Mouse (Mus musculus): ENCODE results near the gene Ltbp4. TPM values are rescaled to one million over a fixed set of nuclear protein-coding genes. Genes with fewer than 3 reads are reported as not detected.
A peak's percentile ranks its signal among the peaks of the same experiment; 100 is the strongest.

Ltbp4 gene
- 10 to 100 TPM; 41.9 to 51.1 (median 44.6) TPM for total RNA-seq (2022)

DNA sequence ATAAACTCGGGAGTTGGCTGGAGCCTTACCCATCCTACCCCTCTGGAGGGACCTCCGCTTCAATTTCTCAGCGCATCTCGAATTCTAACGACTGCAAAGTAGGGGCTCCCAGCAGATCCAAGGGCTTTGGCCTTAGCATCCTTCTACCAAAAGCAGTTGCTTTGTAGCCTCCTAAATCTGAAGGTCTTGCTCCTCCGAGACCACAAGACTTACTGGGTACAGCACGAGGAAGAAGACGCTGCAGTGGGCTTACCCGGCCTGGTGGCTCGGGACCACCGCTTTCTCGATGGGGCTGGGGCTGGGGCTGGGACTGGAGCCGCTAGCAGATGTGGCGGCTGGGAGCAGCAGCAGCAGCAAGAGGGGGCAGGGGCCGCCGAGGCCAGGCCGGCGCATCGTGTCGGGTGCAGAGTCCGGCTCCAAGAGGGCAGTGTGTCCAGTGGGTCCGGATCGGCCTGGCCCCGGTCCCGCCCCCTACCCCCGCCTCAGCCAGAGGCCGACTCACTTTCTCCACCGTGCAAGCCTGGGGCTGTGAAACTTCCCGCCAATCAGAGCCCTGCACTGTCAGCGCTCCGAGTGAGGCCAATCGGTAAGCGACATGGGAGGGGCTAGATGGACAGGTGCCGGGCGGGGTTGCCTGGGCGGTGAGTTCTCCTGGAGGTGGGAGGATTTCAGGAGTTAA, at the start of gene Ltbp4:
Gene Ltbp4, minus strand, starts transcription at position 518 of the 679 bp plus-strand sequence.
- no peak for DNase-seq (ENCODE audit: low spot score in 2 of 2)

DNA sequence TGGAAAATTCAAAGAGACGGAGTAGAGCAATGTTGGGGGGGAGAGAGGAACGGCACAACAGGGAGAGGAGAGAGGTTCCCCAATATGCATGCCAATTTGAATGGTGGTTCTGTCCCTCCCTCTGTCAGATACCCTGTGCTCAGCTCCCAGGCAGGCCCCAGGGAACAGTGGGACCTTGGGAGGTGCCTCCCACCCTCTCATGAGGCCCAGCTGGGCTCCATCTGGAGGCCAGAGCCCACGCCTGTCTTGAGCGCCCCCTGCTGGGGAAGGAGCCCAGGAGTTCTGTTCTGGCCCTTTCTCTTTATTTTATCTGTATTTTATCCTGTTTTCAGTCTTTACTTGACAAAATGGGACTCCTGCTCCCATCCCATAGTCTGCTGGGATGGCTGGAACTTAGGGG, 47.2 kb upstream of the Ltbp4 start:
- no peak for DNase-seq (ENCODE audit: low spot score in 2 of 2)

DNA sequence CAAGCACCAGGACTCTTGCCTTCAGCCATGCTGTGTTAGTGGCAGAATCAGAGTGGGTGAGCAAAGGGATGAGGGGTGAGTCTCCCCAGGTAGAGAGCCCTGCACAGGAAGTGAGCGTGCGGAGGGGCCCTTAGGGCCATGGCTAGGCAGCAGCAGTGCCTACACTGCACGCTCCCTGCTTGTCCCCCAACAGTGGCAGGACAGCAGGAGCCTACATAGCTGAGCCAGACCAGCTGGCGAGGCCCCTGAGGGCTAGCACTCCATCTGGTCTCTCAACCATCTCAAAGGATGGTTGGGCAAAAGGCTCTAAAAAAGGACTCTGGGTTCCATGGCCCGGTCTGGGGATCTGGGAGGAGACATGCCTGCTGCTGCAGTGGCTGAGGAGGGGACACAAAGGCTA, 46.6 kb upstream of the Ltbp4 start:
- DNase-seq (ENCODE audit: low spot score in 2 of 2), result no peak

DNA sequence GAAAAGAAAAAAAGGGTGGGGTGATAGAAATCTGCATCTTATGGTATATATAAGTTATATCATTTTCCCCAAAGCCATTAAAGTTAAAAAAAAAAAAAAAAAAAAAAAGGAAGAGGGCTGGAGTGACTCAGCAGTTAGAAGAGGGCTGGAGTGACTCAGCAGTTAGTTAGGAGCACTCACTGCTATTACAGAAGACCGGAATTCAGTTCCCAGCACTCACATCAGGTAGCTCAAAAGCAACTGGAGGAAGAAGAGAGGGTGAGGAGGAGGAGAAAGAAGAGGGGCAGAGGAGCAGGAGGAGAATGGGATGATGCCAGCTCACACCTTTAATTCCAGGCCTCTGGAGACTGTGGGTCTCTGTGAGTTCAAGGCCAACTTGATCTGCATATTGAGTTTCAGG, 45.7 kb upstream of the Ltbp4 start:
- no peak for DNase-seq (ENCODE audit: low spot score in 2 of 2)

DNA sequence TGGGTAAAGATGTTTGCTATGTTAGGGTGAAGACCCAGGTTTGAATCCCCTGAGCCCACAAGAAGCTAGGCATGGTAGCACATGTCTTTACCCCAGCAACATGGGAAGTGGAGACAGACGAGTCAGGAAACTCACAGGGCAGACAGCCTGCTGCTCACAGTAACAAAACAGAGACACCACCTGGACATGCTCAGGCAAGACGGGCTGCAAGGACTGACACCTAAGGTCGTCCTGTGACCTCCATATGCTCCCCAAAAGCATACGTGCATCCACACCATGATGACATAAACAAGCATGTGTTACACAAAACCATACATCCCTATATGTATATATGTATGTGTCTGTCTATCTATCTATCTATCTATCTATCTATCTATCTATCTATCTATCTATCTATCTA, 44.1 kb upstream of the Ltbp4 start:
- no peak for DNase-seq (ENCODE audit: low spot score in 2 of 2)

DNA sequence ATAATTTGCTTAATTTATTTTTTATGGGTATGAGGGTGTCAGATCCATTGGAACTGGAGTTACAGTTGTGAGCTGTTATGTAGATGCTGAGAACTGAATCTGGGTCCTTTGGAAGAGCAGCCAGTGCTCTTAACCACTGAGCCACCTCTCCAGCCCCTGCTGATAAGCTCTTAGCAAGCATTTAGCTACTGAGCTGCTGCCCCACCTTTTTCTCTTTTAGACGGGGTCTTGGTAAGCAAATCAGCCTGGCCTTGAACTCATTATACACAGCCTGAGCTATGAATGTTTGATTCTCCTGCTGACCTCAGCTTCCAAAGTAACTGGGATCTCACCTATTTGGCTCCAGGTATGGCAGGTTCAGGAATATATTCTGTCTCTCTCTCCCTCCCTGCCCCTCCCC, 43.5 kb upstream of the Ltbp4 start:
- no peak for DNase-seq (ENCODE audit: low spot score in 2 of 2)

DNA sequence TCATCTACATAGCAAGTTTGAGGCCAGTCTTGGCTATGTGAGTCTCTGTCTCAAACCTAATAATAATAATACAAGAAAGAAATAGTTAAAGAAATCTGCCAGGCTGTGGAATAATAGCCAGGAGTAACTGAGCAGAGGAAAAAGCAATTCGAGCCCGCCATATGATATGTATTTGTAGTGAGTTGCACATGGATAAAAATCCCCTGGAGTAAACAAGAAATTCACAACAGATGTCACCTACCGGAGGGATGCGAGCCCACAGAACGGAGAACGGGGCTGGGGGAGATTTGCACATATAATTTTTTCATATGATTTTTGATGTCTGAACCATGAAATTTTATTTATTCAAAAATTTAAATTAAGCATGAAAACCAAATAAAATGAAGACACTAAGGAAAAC, 42.3 kb upstream of the Ltbp4 start:
- no peak for DNase-seq (ENCODE audit: low spot score in 2 of 2)

DNA sequence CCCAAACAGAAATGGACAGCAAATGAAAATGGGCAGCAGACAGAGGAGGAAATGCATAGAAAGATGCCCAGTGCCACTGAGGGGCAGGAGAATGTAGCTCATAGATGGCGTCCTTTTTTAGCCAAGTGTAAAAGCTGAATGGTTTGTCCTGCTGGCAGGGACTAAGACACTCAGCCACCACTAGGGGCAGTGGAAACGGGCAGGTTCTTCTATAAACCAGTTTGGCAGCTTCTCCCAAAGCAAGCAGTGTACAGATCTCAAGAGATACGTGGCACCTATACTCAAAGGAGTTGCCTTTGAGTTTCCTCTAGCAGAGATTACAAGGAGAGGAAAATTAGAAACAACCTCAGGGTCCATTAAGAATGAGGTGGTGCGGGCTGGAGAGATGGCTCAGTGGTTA, 40.9 kb upstream of the Ltbp4 start:
- DNase-seq (ENCODE audit: low spot score in 2 of 2), result no peak

DNA sequence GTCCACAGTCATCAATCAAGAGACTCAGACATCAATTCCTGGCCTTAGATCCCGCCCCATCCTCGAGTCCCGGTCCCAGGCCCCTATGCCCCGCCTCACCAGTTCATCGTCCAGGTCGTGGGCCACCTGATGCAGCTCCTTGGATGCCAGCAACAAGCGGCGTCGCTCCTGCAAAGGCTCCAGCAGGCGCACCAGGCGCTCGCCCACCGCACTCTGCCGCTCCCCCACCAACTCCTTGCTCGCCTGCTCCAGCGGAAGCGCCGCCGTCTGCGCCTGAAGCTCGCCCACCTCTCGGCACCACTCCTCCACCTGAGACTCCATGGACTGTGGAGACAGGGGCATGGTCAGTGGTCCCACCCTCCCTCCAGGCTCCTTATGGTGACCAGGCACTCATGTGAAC, 37.8 kb upstream of the Ltbp4 start:
- peak in 1 of 2 experiments; percentile 36 for DNase-seq (ENCODE audit: low spot score in 2 of 2)

DNA sequence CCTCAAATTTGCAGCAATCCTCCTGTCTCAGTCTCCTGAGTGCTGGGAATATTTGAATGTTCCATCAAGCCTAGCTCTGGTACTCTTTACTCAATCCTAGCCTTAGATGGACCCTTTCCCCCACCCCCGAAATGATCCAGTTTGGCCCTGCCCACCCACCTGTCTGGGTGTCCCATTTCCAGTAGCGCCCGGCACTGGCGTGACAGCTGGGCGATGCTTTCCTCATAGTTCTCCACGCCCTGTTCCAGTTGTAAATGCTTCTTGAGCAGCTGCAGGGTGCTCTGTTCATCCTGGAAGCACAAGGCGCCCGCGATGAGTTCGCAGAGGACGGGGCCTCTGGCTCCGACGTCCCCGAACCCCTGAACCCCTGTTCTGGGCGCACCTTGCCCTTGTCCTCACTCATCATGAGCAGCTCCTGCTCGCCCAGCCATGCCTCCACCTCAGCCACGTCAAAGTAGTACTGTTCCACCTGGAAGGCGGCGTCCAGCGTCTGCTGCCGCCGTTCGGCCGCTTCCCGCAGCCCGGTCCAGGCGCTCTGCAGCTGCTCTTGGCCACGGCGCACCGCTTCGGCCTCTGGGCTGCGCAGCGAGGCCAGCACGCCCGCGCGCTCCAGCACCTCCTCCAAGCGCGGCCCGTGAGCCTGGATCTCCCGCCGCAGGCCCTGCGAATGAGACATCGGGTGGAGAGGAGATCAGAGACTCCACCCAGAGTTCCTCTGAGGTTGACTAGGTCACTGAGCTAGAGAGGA, 34.4 kb upstream of the Ltbp4 start:
- DNase-seq (ENCODE audit: low spot score in 2 of 2), result no peak

DNA sequence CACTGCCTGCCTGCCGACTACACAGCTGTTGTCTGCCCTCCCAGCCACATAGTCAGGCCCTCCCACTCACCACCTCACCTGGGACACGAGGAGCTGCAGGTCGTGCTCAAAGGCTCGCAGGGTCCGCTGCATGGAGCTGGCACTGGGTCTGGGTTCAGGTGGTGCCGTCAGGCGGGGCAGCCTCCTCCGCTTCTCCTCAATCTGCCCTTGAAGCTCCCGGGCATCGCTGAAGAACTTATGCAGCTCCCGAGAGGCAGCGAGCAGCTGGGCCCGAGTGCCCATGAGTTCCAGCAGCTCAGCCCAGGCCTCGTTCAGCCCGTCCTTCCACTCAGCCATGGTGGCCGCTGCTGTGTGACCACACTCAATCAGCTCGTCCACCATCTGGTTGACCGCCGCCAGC, 31.6 kb upstream of the Ltbp4 start:
- DNase-seq (ENCODE audit: low spot score in 2 of 2), result no peak

DNA sequence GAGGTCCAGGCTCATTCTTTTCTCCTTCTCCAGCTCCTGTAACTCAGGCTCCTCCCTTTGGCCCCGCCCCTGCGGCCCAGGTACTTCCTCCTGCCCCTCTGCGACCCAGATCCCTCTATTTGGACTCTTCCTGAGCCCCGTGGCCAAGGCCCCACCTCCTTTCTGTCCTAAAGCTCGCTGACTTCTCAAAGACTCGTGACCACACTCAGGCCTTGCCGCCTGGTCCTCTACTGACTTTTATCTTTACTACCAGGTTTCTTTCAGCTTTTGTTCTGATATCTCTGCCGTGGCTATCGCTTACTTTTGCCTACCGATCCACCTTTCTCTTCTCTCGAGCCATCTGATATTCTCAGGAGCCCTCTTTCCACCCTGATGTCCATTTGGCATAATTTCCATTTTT, 30.5 kb upstream of the Ltbp4 start:
- no peak for DNase-seq (ENCODE audit: low spot score in 2 of 2)

DNA sequence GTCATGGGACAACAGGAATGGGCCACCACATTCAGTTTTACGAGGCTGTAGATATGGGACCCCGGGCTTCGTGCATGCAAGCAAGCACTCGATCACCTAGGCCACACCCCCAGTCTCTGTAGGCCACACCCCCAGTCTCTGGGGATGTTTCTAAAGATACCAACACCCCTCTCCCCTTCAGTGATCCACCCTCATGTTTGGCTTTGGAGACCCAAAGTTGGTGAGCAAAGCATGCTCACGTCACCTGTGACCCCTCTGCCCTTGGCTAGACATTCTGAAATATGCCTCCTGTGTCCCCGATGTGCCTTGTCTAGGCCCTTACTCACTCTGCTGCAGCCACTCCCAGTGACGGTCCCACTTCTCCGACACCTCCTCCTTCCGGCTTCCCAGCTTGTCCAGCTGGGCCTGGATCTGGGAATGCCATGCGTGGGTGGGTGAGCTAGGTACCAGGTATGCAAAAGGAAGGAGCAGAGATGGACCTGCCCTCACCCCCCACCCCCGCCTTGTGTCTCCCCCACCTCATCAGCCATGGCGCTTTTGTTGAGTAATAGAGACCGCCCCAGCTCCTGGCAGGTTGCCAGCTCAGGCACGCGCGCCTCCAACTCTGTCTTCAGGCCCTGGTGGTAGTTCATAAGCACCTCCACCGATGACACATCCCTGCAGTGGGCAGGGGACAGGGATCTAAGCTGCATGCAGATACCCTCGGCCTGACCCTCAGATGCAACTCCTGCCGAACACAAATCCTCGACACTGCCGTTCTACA, 28.8 kb upstream of the Ltbp4 start:
- peak in 1 of 2 experiments; percentile 32 for DNase-seq (ENCODE audit: low spot score in 2 of 2)

DNA sequence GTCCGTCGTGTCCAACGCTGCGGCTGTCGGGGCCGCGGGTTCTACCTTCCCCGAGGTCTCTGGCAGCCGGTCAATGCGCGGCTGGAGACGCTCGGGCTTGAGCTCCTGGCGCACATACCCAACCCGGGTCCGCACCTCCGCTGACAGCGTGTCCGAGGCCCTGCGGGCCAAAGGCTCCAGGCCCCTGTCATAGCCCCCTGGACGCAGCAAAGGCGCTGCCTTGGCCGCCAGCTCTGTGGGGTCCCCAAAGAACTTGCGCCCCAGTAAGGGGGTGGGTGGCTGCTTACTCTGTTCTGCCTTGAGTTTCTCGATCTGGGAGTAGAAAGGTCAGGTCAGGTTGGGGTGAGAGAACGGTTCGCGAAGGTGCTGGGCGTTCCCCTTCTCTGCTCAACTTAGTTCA, 26.9 kb upstream of the Ltbp4 start:
- DNase-seq (ENCODE audit: low spot score in 2 of 2), result no peak

DNA sequence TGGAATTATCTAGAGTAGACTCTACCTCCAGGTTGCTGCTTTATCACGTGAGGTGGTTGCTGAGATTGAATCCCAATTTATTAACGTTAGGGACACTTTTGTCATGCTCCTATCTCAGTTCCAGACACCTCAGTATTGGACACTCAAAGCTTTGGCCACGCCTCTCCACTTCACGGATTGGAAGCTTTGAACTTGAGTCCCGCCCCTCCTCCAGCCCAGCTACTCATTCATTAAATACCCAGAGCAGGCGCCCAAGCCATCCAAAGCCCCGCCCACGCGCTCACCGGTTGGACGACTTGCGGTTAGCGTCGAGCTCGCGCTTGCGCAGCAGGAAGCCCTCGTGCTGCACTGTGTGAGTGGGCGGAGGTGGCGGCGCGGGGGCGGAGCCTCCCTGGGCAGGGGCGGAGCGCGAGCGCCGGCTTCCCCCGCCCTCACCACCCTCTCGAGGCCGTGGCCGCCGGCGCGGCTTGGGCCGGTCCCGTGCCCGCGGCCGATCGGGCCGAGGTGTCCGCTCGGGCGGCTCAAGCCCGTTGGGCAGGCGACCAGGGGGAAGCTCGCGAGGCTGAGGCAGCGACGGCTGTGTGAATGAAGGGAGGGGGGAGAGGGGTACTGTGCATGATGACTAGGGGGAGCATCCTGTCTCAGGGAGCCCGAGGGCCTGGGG, 23.9 kb upstream of the Ltbp4 start:
- peak; percentile 94 to 99 for DNase-seq (ENCODE audit: low spot score in 2 of 2)

DNA sequence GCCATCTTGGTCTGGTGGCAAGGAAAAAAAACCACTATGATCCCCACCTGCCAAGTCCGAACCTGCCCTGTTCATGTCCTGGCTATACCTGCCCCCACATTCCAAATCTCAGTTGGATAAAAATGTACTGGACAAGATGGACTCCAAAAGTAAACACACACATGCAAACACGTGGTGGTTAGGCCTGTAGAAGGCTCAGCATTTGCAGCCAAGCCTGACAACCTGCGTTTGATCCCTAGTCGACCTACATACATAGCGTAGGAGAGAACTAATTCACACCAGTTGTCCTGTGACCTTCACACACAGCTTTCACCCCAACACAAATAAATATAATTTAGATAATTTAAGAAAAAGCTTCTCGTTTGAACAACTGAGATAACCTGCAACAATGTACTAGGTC, 23.3 kb upstream of the Ltbp4 start:
- DNase-seq (ENCODE audit: low spot score in 2 of 2), result no peak

DNA sequence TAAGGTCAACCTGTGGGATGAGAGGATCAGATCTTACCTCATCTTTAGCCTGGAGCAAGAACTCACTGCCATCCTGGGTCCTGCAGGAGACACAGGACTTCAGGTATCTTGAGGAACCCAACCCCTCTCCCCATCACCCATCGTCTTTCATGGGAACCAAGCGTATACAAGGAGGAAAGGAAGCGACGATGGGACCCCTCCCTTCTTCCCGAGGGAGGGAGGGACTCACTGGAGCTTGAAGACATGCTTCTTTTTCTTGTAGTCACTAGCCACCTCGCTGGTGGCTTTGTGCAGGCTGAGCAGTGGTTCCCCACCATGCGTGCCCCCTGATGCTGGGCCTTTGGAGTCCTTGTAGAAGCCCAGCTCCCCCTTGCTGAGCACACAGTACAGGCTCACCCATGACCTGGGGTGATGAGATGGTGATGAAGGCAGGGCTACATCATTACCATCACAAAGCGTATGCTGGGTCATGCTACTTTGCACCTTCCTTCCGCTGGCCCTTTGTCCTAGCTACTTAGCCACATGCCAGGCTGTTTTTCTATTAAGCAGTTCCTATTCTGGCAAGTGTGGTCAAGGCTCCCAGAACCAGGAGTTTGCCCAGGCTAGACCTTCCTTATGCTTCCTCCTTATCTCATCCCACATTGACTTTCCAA, 22.3 kb upstream of the Ltbp4 start:
- no peak for DNase-seq (ENCODE audit: low spot score in 2 of 2)

DNA sequence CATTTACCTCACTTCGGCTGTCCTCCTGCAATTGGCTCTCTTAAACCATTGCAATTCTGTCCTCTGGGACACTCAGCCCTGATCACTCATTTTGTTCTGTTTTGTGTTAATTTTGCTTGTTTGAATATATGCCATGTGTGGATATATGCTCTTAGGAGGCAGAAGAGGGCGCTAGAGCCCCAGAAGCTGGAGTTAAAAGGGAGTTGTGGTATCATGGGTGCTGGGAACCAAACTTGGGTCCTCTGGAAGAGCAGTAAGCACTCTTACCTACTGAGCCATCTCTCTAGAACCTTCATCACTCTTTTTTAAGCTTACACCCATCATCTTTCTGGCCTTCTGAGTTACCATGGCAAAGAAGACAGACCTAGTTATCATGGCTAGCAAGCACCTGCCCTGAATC, 21.7 kb upstream of the Ltbp4 start:
- no peak for DNase-seq (ENCODE audit: low spot score in 2 of 2)

DNA sequence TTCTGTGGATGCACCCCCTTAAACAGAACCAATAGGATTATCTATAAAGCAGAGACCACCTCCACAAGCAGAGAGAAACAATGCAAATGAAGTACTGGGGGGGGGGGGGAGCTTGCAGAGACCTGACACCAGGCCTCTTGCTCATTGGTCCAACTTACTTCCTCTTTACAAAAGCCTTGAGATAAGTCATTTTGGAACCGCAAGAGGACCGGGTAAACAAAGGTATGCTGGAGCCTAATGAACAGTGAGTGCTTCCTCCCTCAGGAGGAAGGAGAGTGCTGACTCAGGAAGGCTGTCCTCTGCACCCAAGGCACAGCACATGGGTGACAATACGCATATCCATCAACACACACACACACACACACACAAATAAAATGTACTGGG, 20.1 kb upstream of the Ltbp4 start:
- DNase-seq (ENCODE audit: low spot score in 2 of 2), result no peak

DNA sequence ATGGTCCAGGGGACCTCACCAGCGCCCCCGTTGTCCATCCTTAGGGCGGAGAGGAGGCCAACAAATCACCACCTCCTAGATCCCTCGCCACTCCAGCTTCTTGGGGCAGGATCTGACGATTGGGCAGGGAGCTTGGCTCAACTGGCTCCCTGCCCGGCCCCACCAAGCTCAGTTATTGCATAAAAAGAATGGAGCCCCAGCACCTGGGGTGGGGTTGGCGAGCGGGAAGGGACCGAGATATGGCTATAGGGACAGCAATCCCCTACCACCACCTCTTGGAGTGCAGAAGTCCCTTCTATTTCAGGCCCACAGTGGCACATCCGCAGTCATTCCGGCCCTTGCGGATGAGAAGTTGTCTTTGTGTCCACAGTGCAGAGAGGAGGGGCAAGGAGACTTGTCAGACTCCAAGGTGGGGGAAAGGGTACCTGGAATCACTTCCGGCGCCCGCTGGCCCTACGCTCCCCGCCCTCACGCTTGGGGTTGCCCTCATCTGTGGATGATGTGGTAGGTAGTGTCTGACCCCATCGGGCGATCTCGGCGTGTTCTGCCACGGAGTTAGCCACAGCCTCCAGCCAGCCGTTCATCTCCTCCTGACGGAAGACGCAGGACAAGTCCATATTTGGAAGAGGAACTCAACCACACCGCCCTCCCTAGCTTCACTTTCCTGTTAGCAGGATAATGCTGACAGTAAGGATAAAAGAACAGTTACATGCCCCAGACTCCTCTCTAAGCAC, 19.5 kb upstream of the Ltbp4 start, which contains the start of gene Gm20479:
Gene Gm20479, minus strand, starts transcription at position 559 of the 734 bp plus-strand sequence.
- no peak for DNase-seq (ENCODE audit: low spot score in 2 of 2)

DNA sequence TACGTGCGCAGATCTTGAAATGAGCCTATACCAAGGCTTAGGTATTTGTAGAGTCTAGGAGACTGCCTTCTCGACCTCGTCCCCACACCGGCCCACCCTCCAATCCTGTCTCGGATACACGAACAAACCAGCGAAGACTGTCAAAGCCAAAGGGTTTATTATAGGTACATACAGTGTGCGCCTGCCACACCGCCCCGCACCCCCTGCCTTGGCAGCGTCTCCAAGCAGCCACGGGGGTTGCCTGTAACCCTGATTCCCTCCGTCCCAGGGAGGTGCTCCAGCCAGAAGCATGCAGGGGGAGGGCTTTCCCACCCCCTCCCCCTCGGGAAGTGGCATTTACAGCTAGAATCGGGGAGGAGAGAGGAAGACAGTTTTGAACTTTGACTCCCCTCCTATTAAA, 18.8 kb upstream of the Ltbp4 start:
- no peak for DNase-seq (ENCODE audit: low spot score in 2 of 2)
